Mouse (Mus musculus) brain, embryonic 14.5 days (tissue): ENCODE data around the gene Robo4.

Experiments used
- CTCF ChIP-seq: fragments of 200-500 bp; IDR thresholded peaks from 2 replicates; pipeline ENCODE4 v1.5.1; 2012; ENCODE audit warnings: inconsistent platforms, mild to moderate bottlenecking, moderate library complexity, borderline replicate concordance; ENCODE audit not compliant: insufficient read depth, insufficient read length; ENCODE audit errors: extremely low read depth
- POLR2A ChIP-seq: fragments of 200-500 bp; IDR thresholded peaks from 2 replicates; pipeline ENCODE4 v1.6.1; 2012; ENCODE audit warnings: mild to moderate bottlenecking, inconsistent platforms, borderline replicate concordance; ENCODE audit not compliant: poor library complexity, insufficient read depth, insufficient read length, severe bottlenecking; ENCODE audit errors: extremely low read depth

DNA sequence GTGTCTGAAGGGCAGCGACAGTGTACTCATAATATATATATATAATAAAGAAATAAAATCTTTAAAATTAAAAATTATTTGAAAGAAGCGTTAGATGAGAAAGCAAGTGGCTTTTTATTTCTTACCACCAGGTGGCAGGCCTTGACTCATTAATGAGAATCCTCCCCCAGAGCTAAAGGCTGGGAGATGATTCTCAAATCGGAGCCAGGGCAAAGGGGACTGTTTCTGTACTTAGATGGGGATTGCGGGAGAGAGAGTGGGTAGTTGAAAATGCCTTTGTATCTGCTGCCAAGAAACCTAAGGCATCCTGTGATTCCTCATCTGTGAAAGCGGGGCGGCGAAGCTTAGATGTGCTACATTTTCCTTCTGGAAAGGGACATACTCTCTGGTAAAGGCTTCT, 61.1 kb downstream of the Robo4 start:
- no peak for TF ChIP-seq POLR2A
- TF ChIP-seq CTCF, result peak; percentile 58; the same call in 1 of the 2 replicates
